Mouse (Mus musculus) kidney, postnatal 10 days (tissue): ENCODE results near the gene Ctcf.

Source experiments
- DNase-seq: peaks from one replicate; pipeline ENCODE4 v3.0.0; 2021; ENCODE audit warnings: mixed read lengths

Gene Ctcf

GRCm38 (mm10) chr8:105704146-105704812 lies 67.9 kb downstream of the Ctcf start:
- DNase-seq = peak; percentile 14

DNA sequence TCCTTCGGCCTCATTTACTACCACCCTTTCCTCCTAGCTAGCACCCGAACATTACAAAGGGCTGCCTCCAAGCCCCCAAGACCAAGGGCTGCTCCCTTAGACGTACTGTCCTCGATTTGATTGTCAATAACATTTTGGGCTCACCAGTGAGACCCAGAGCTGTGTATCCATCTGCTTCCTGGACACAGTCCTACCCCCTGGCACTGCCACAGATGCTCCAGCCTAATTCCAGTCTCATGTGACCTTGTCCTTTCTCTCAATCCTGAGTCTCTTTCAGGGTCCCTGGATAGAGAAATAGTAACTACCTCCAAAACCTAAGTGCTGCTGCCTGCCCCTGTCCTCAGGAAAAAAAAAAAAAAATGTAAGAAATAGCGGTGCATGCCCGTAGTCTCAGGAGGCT lies 68.6 kb downstream of the Ctcf start:
- no peak for DNase-seq

DNA sequence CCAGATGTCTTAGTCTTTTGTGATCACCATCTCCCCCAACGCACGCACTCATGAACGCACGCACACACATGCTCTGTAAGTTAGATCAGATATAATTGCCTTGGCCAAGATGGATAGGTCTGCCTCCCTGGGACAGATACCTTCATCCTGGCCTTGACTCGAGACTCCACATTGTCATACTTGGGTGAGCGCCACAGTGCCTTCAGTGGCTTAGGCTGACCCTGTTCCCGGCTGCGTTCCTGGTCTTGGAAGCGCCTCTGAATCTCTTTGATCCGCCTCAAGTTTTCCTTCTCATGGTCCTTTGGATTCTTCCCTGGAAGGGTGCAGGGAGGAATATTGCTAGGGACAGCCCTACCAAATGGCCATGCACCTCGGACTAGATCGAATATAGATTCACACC lies 70.1 kb downstream of the Ctcf start:
- peak; percentile 12 for DNase-seq

GRCm38 (mm10) chr8:105707498-105708403 lies 71.4 kb downstream of the Ctcf start, which contains the start of the genes 4933405L10Rik and Enkd1:
4933405L10Rik (plus strand) TSS chr8:105707655.
Enkd1 (minus strand) TSS chr8:105708210.
- peak; percentile 94 for DNase-seq

GRCm38 (mm10) chr8:105708675-105709074 lies 72.3 kb downstream of the Ctcf start:
- DNase-seq = no peak

DNA sequence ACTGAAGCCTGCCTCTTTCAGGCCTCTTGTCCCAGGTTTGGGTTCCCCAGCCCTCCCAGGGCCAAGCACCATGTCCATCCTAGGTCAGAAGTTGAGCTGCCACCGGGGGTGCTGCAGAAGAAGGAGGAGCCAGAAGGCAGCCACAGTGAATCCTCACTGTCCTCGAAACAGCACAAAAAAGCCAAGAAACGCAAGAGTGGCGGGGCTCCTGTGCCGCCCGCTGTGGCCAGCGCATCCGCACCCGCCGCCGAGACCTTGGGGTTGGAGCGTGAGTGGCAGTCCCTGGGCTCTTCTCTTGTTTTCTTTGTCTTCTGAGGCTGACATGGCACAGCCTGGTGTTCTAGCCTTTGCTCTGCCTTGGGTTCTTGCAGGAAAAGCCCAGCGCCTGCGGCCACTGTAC lies 72.9 kb downstream of the Ctcf start:
- no peak for DNase-seq

DNA sequence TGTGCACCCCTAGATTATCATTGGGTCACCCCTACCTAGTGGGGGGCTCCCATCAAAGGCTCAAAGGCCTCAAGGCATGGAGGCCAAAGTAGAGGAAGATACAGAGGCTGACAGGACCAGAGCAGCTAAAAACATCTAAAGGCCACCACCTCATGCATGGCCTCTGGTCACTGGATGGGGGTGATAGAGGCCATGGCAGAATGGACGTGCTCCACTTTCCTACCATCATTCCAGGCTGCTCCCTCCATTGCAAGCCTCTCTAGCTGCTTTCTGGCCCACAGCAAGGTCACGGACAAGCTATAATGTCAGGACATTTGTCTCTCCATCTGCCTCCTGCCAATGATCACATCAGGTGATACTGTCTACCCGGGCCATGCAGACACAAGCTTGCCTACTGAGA lies 75.9 kb downstream of the Ctcf start:
- DNase-seq = no peak

GRCm38 (mm10) chr8:105714139-105714538 lies 77.8 kb downstream of the Ctcf start:
- DNase-seq = peak; percentile 95

- DNase-seq = peak; percentile 50
Observed at GRCm38 (mm10) chr8:105715042-105715441, 78.7 kb downstream of the Ctcf start.

GRCm38 (mm10) chr8:105716302-105716945 lies 80.1 kb downstream of the Ctcf start:
- DNase-seq = no peak

- no peak for DNase-seq
Observed at GRCm38 (mm10) chr8:105719637-105720036, 83.3 kb downstream of the Ctcf start.

DNA sequence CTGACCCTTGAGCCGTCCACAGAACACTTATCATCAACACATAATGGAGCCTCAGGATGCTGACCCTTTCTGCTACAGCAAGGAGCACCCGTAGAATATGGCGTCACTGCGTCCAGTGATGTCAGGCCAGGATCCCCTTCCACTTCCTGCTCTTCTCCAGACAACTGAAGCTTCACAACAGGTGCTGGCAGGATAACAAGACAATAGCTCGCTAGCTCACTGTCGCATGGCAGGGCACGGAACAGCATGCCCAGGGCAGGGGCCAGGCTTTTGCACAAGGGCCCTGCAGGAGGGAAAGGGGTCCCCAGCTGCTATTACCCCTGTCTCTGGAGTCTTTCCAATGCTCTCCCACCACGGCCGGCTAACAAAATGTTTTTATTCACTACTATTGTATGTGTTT lies 86.5 kb downstream of the Ctcf start:
- DNase-seq = no peak

- DNase-seq = no peak
Observed at GRCm38 (mm10) chr8:105725726-105726125, 89.4 kb downstream of the Ctcf start.

DNA sequence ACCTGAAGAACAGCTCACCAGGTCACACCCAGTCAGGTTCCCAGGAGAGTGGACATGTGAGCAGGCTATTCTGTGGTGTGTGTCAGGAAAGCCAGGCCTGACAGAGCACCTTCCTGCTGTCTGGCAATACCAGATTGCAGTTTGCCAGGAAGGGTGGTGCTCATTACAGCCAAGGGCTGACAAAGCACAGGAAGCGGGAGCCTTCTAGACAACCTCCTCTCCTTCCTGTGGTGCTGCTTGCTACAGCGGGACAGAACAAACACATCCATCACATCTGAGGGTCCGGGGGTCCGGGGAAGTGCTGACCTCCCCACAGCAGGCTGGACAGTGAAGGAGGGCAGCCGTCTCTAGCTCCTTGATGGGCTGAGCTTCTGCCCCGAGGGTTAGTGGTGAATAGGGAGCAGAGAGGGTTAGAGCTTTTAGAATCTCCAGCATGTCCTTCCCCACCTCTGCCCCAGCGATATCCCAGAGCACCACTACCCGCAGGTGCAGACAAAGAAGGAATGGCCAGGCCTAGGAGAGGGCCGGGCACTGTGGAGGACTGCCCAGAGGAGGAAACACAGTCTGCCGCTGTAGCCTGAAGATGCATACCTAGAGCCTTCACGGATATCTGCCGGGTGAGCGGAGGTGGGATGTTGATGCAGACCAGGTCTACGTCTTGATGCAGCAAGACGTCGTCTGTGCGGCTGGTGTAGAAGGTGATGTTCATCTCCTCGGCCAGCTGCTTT lies 91.2 kb downstream of the Ctcf start:
- peak; percentile 64 for DNase-seq

DNA sequence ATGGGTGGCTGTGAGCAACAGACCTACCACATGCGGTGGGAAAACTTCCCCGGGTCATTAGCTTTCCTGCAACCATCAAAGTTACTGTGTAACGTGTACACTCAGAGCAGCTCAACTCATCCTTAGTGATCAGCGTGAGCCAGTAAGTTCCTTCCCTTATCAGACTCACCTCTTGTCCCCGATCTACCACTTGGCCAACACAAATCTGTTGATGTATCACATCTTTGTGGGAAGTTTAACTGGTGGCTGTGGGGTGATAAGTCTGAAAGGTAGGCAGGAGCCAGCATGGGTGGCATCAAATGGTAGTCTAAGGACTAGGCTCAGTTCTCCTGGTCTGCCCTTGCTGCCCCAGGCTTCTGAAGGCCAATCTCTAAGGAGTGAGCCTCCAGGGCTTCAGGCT lies 95.8 kb downstream of the Ctcf start:
- no peak for DNase-seq
